Mouse (Mus musculus): Measurements from ENCODE around the gene Cep170. TPM values are rescaled to one million over a fixed set of nuclear protein-coding genes. Genes with fewer than 3 reads are reported as not detected.

The Cep170 gene
- polyA plus RNA-seq, 1 experiment from 2014 or later: 92.3 TPM

GRCm38 (mm10) chr1:176834880-176835279, 21.0 kb upstream of the Cep170 start:
- WGBS: 60% methylated on average over 6 of the region's 6 CpGs
- Histone ChIP-seq H3K9me3 (no peaks in the 10 kb centered on the region), H3K4me3 (no peak overlapping the region), H3K4me2 (replicated peaks) (no peak overlapping the region), H3K27ac (no peak overlapping the region), H3K4me1 (peaks cover 7% of the 10 kb centered on the region), H3K36me3 (no peaks in the 10 kb centered on the region), H3K27me3 (replicated peaks) (peaks cover 13% of the 10 kb centered on the region), H3K9ac (no peak overlapping the region)
- no peak for ATAC-seq (ENCODE audit: low FRiP score, low read depth)

- Histone ChIP-seq H3K9me3 (no peaks in the 10 kb centered on the region), H3K4me2 (replicated peaks) (no peak overlapping the region), H3K27ac (no peak overlapping the region), H3K36me3 (no peaks in the 10 kb centered on the region), H3K4me1 (peaks cover 7% of the 10 kb centered on the region), H3K4me3 (no peak overlapping the region), H3K9ac (no peak overlapping the region), H3K27me3 (replicated peaks) (peaks cover 13% of the 10 kb centered on the region)
- ATAC-seq (ENCODE audit: low FRiP score, low read depth): no peak
- 88% methylated on average over 3 of the region's 3 CpGs for WGBS
These were observed 20.1 kb upstream of the Cep170 start for GRCm38 (mm10) chr1:176833948-176834347.

GRCm38 (mm10) chr1:176833257-176833656, 19.4 kb upstream of the Cep170 start:
- ATAC-seq (ENCODE audit: low FRiP score, low read depth): no peak
- Histone ChIP-seq H3K36me3 (no peaks in the 10 kb centered on the region; the same call in 1 of the 2 replicates), H3K27me3 (replicated peaks) (peaks cover 13% of the 10 kb centered on the region), H3K4me1 (peaks cover 7% of the 10 kb centered on the region), H3K4me3 (no peak overlapping the region), H3K9ac (no peak overlapping the region), H3K4me2 (replicated peaks) (no peak overlapping the region), H3K27ac (no peak overlapping the region), H3K9me3 (no peaks in the 10 kb centered on the region)

GRCm38 (mm10) chr1:176832607-176833006, 18.7 kb upstream of the Cep170 start:
- Histone ChIP-seq H3K4me1 (peaks cover 7% of the 10 kb centered on the region), H3K9me3 (no peaks in the 10 kb centered on the region), H3K9ac (no peak overlapping the region), H3K36me3 (no peaks in the 10 kb centered on the region; the same call in 1 of the 2 replicates), H3K27me3 (replicated peaks) (peaks cover 13% of the 10 kb centered on the region), H3K4me2 (replicated peaks) (no peak overlapping the region), H3K27ac (no peak overlapping the region), H3K4me3 (no peak overlapping the region)
- WGBS: 84% methylated on average over 8 of the region's 8 CpGs
- no peak for ATAC-seq (ENCODE audit: low FRiP score, low read depth)

- ATAC-seq (ENCODE audit: low FRiP score, low read depth): no peak
- H3K4me3 ChIP-seq: no peak overlapping the region
- WGBS: 93% methylated on average over 2 of the region's 2 CpGs
- H3K27ac ChIP-seq: no peak overlapping the region
- H3K4me2 ChIP-seq (replicated peaks): no peak overlapping the region
- no peak overlapping the region for H3K9ac ChIP-seq
- no peaks in the 10 kb centered on the region; the same call in 1 of the 2 replicates for H3K36me3 ChIP-seq
- H3K27me3 ChIP-seq (replicated peaks): peaks cover 13% of the 10 kb centered on the region
- H3K4me1 ChIP-seq: peaks cover 7% of the 10 kb centered on the region
- H3K9me3 ChIP-seq: no peaks in the 10 kb centered on the region
These were observed 18.2 kb upstream of the Cep170 start for GRCm38 (mm10) chr1:176832071-176832470.

GRCm38 (mm10) chr1:176828666-176829065, 14.8 kb upstream of the Cep170 start:
- H3K27me3 ChIP-seq (replicated peaks): no peaks in the 10 kb centered on the region
- H3K4me1 ChIP-seq: no peaks in the 10 kb centered on the region
- peaks cover 3% of the 10 kb centered on the region; the same call in 1 of the 2 replicates for H3K36me3 ChIP-seq
- H3K9ac ChIP-seq: no peak overlapping the region
- H3K9me3 ChIP-seq: no peaks in the 10 kb centered on the region
- H3K4me2 ChIP-seq (replicated peaks): no peak overlapping the region
- no peak overlapping the region for H3K4me3 ChIP-seq
- 95% methylated on average over 12 of the region's 12 CpGs for WGBS
- no peak overlapping the region for H3K27ac ChIP-seq
- ATAC-seq (ENCODE audit: low FRiP score, low read depth): no peak

GRCm38 (mm10) chr1:176827945-176828485, 14.1 kb upstream of the Cep170 start:
- Histone ChIP-seq H3K9me3 (no peaks in the 10 kb centered on the region), H3K9ac (no peak overlapping the region), H3K4me2 (replicated peaks) (no peak overlapping the region), H3K36me3 (peaks cover 3% of the 10 kb centered on the region; the same call in 1 of the 2 replicates), H3K4me3 (no peak overlapping the region), H3K27ac (no peak overlapping the region), H3K27me3 (replicated peaks) (no peaks in the 10 kb centered on the region), H3K4me1 (no peaks in the 10 kb centered on the region)
- no peak for ATAC-seq (ENCODE audit: low FRiP score, low read depth)
- 83% methylated on average over 5 of the region's 5 CpGs for WGBS

GRCm38 (mm10) chr1:176827365-176827764, 13.5 kb upstream of the Cep170 start:
- no peak overlapping the region for H3K4me3 ChIP-seq
- H3K36me3 ChIP-seq: peaks cover 3% of the 10 kb centered on the region; the same call in 1 of the 2 replicates
- H3K4me1 ChIP-seq: no peaks in the 10 kb centered on the region
- WGBS: 79% methylated on average over 4 of the region's 4 CpGs
- H3K4me2 ChIP-seq (replicated peaks): no peak overlapping the region
- no peak overlapping the region for H3K9ac ChIP-seq
- no peaks in the 10 kb centered on the region for H3K9me3 ChIP-seq
- H3K27me3 ChIP-seq (replicated peaks): no peaks in the 10 kb centered on the region
- ATAC-seq (ENCODE audit: low FRiP score, low read depth): no peak
- H3K27ac ChIP-seq: no peak overlapping the region

- no peaks in the 10 kb centered on the region for H3K27me3 ChIP-seq (replicated peaks)
- peaks cover 3% of the 10 kb centered on the region; the same call in 1 of the 2 replicates for H3K36me3 ChIP-seq
- no peak overlapping the region for H3K4me2 ChIP-seq (replicated peaks)
- no peak overlapping the region for H3K9ac ChIP-seq
- H3K27ac ChIP-seq: no peak overlapping the region
- 91% methylated on average over 4 of the region's 4 CpGs for WGBS
- no peak overlapping the region for H3K4me3 ChIP-seq
- H3K4me1 ChIP-seq: no peaks in the 10 kb centered on the region
- no peaks in the 10 kb centered on the region for H3K9me3 ChIP-seq
- no peak for ATAC-seq (ENCODE audit: low FRiP score, low read depth)
These were observed 13.1 kb upstream of the Cep170 start for GRCm38 (mm10) chr1:176826931-176827330.

- Histone ChIP-seq H3K4me1 (no peaks in the 10 kb centered on the region), H3K4me2 (replicated peaks) (no peak overlapping the region), H3K9ac (no peak overlapping the region), H3K27ac (no peak overlapping the region), H3K4me3 (no peak overlapping the region), H3K27me3 (replicated peaks) (no peaks in the 10 kb centered on the region), H3K36me3 (peaks cover 3% of the 10 kb centered on the region; the same call in 1 of the 2 replicates), H3K9me3 (no peaks in the 10 kb centered on the region)
- ATAC-seq (ENCODE audit: low FRiP score, low read depth): no peak
- 85% methylated on average over 11 of the region's 11 CpGs for WGBS
These were observed 12.3 kb upstream of the Cep170 start for GRCm38 (mm10) chr1:176826186-176826585.

- Histone ChIP-seq H3K36me3 (peaks cover 3% of the 10 kb centered on the region; the same call in 1 of the 2 replicates), H3K27ac (no peak overlapping the region), H3K4me3 (no peak overlapping the region), H3K4me2 (replicated peaks) (no peak overlapping the region), H3K27me3 (replicated peaks) (no peaks in the 10 kb centered on the region), H3K9me3 (no peaks in the 10 kb centered on the region), H3K4me1 (no peaks in the 10 kb centered on the region), H3K9ac (no peak overlapping the region)
- WGBS: 80% methylated on average over 4 of the region's 4 CpGs
- no peak for ATAC-seq (ENCODE audit: low FRiP score, low read depth)
These were observed 11.2 kb upstream of the Cep170 start for GRCm38 (mm10) chr1:176825084-176825483.

- Histone ChIP-seq H3K4me2 (replicated peaks) (no peak overlapping the region), H3K27ac (no peak overlapping the region), H3K9ac (no peak overlapping the region), H3K27me3 (replicated peaks) (no peaks in the 10 kb centered on the region), H3K9me3 (no peaks in the 10 kb centered on the region), H3K4me3 (no peak overlapping the region), H3K4me1 (no peaks in the 10 kb centered on the region), H3K36me3 (peaks cover 3% of the 10 kb centered on the region; the same call in 1 of the 2 replicates)
- ATAC-seq (ENCODE audit: low FRiP score, low read depth): no peak
- WGBS: 72% methylated on average over 6 of the region's 6 CpGs
These were observed 10.7 kb upstream of the Cep170 start for GRCm38 (mm10) chr1:176824611-176825010.

GRCm38 (mm10) chr1:176823889-176824288, 10.0 kb upstream of the Cep170 start:
- no peaks in the 10 kb centered on the region for H3K27me3 ChIP-seq (replicated peaks)
- no peaks in the 10 kb centered on the region for H3K9me3 ChIP-seq
- H3K27ac ChIP-seq: no peak overlapping the region
- H3K9ac ChIP-seq: no peak overlapping the region
- no peak for ATAC-seq (ENCODE audit: low FRiP score, low read depth)
- no peaks in the 10 kb centered on the region for H3K4me1 ChIP-seq
- no peak overlapping the region for H3K4me2 ChIP-seq (replicated peaks)
- no peak overlapping the region for H3K4me3 ChIP-seq
- peaks cover 3% of the 10 kb centered on the region; the same call in 1 of the 2 replicates for H3K36me3 ChIP-seq
- WGBS: 88% methylated on average over 8 of the region's 8 CpGs

All from neural tube, embryonic 12.5 days (tissue).